In the genomic region with DNA sequence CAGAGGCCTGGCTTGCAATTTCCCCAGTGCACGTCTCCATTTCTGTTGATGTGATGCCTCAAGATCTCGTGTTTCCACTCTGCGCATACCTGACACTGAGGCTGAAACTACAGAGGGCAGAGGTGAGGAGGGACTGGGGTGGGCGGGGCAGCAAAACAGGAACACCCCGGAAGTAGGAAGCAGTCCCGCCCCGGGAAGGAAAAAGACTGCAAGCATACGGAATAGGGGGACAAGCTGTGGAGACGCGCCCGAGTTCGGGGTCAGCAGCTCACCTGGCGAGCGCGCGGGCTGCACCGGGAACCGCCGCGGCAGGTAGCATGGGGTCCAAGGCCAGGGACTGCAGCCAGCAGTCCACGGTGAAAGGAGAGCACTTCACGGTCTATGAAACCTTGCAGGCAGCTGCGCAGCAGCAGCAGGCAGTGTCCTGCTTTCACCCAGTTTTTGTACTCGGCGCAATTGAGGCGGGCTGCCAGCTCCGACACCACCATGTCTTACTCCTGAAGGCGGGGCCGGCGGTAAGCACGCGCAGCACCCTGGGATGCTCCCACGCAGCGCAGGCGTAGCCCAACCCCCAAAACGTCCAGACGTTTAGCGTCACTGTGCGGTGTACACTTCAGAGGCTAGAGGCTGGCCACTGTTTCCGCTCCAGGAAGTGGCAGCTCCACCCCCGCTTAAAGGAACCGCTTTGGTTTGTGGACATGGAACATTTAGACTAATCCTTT, we compare ENCODE assay signal across 8 mouse cellular contexts. TPM values are rescaled to one million over a fixed set of nuclear protein-coding genes. Genes with fewer than 3 reads are reported as not detected.
A peak's percentile ranks its signal among the peaks of the same experiment; 100 is the strongest.
DNase-seq lines count a peak whose midpoint lies in the region; ATAC-seq and TF ChIP-seq lines count a peak whose summit lies in the region.

A gene (minus strand): TSS at position 615 of the 722 bp plus-strand sequence.

- H3K27ac ChIP-seq in forebrain, embryonic 16.5 days (ENCODE audit: low read length): peak within 1 kb of the TSS; percentile 87
- H3K27ac ChIP-seq in layer of hippocampus, adult 2 months: peak within 1 kb of the TSS; percentile 94
- peak within 1 kb of the TSS; percentile 81 for H3K27ac ChIP-seq in lung, embryonic 14.5 days (ENCODE audit: low read depth)
- peak within 1 kb of the TSS; percentile 88 for H3K27ac ChIP-seq in olfactory bulb, adult 2 months (ENCODE audit: insufficient read depth, low read depth, low read length)
- H3K27ac ChIP-seq in thymus, adult 2 months (ENCODE audit: control insufficient read depth, insufficient read depth, low read length): peak within 1 kb of the TSS; percentile 83

- no peaks in the 10 kb centered on the region for H3K27me3 ChIP-seq in G1E (ENCODE audit: insufficient read depth, low read length)
- no peaks in the 10 kb centered on the region for H3K27me3 ChIP-seq in forebrain, embryonic 16.5 days (replicated peaks; ENCODE audit: control insufficient read depth, insufficient read depth, low read length)
- no peaks in the 10 kb centered on the region for H3K27me3 ChIP-seq in lung, embryonic 14.5 days (ENCODE audit: insufficient read depth, low read length)
- no peaks in the 10 kb centered on the region for H3K27me3 ChIP-seq in thymus, adult 2 months (ENCODE audit: control insufficient read depth, insufficient read depth, low read length)

- H3K9me3 ChIP-seq in G1E (replicated peaks): no peaks in the 10 kb centered on the region
- no peaks in the 10 kb centered on the region for H3K9me3 ChIP-seq in forebrain, embryonic 16.5 days (ENCODE audit: control insufficient read depth, low read length)
- no peaks in the 10 kb centered on the region for H3K9me3 ChIP-seq in lung, embryonic 14.5 days (ENCODE audit: low read depth, low read length)

- H3K36me3 ChIP-seq in G1E (replicated peaks): peaks cover 41% of the 10 kb centered on the region
- peaks cover 3% of the 10 kb centered on the region; the same call in 1 of the 2 replicates for H3K36me3 ChIP-seq in forebrain, embryonic 16.5 days (ENCODE audit: control insufficient read depth, insufficient read depth)
- peaks cover 10% of the 10 kb centered on the region; the same call in 1 of the 2 replicates for H3K36me3 ChIP-seq in lung, embryonic 14.5 days (ENCODE audit: insufficient read depth)
- peaks cover 13% of the 10 kb centered on the region; the same call in 1 of the 2 replicates for H3K36me3 ChIP-seq in thymus, adult 2 months (ENCODE audit: control insufficient read depth, insufficient read depth, low read length)

- no peak for TF ChIP-seq CTCF in G1E (IDR thresholded peaks at IDR 0.05; ENCODE audit: low read depth, low read length)
- no peak for TF ChIP-seq CTCF in layer of hippocampus, adult 2 months (conservative IDR thresholded peaks at IDR 0.05)
- no peak for TF ChIP-seq CTCF in lung, embryonic 14.5 days (IDR thresholded peaks at IDR 0.05; ENCODE audit: low read depth)
- TF ChIP-seq CTCF in olfactory bulb, adult 2 months (IDR thresholded peaks at IDR 0.05; ENCODE audit: insufficient read depth, low read depth, low read length): no peak
- TF ChIP-seq CTCF in thymus, adult 2 months (IDR thresholded peaks at IDR 0.05; ENCODE audit: borderline replicate concordance, control insufficient read depth, extremely low read depth, insufficient read depth, low read length, poor library complexity): no peak

- peaks cover 9% of the 10 kb centered on the region; the same call in 1 of the 2 replicates for H3K4me1 ChIP-seq in G1E (ENCODE audit: insufficient read depth, low read depth, low read length)
- H3K4me1 ChIP-seq in forebrain, embryonic 16.5 days (replicated peaks; ENCODE audit: control insufficient read depth, insufficient read depth, low read length): peaks cover 8% of the 10 kb centered on the region
- no peaks in the 10 kb centered on the region for H3K4me1 ChIP-seq in lung, embryonic 14.5 days (ENCODE audit: insufficient read depth)
- no peaks in the 10 kb centered on the region for H3K4me1 ChIP-seq in olfactory bulb, adult 2 months (ENCODE audit: control insufficient read depth, insufficient read depth, low read length)
- H3K4me1 ChIP-seq in thymus, adult 2 months (replicated peaks; ENCODE audit: control insufficient read depth, insufficient read depth, low read length): peaks cover 2% of the 10 kb centered on the region; the same call in 1 of the 2 replicates

- H3K4me2 ChIP-seq in forebrain, embryonic 16.5 days (ENCODE audit: low read length): peak within 1 kb of the TSS; percentile 53
- peak within 1 kb of the TSS; percentile 61 for H3K4me2 ChIP-seq in lung, embryonic 14.5 days

- no peak for TF ChIP-seq POLR2A in olfactory bulb, adult 2 months (IDR thresholded peaks at IDR 0.05; ENCODE audit: insufficient read depth, low read depth, low read length)
- peak; percentile 42 for TF ChIP-seq POLR2A in thymus, adult 2 months (IDR thresholded peaks at IDR 0.05; ENCODE audit: control insufficient read depth, extremely low read depth, insufficient read depth, low read length, poor library complexity)

- H3K4me3 ChIP-seq in G1E (ENCODE audit: low read depth, low read length): peak within 1 kb of the TSS; percentile 91
- peak within 1 kb of the TSS; percentile 71 for H3K4me3 ChIP-seq in forebrain, embryonic 16.5 days (replicated peaks; ENCODE audit: low read length)
- peak within 1 kb of the TSS; percentile 86 for H3K4me3 ChIP-seq in layer of hippocampus, adult 2 months
- peak within 1 kb of the TSS; percentile 61 for H3K4me3 ChIP-seq in lung, embryonic 14.5 days (ENCODE audit: low read depth, low read length)
- H3K4me3 ChIP-seq in olfactory bulb, adult 2 months (ENCODE audit: insufficient read depth, low read depth, low read length): peak within 1 kb of the TSS; percentile 96
- H3K4me3 ChIP-seq in thymus, adult 2 months (ENCODE audit: control insufficient read depth, insufficient read depth, low read length): peak within 1 kb of the TSS; percentile 100

- ATAC-seq in G1E (ENCODE audit: extremely low read depth, insufficient number of reproducible peaks, low FRiP score, poor library complexity, severe bottlenecking): peak; percentile 99
- ATAC-seq in forebrain, embryonic 16.5 days: peak; percentile 100
- ATAC-seq in lung, embryonic 14.5 days (ENCODE audit: insufficient read depth): peak; percentile 100

- peak within 1 kb of the TSS; percentile 70 for H3K9ac ChIP-seq in forebrain, embryonic 16.5 days (replicated peaks; ENCODE audit: low read depth, low read length)
- H3K9ac ChIP-seq in lung, embryonic 14.5 days: peak within 1 kb of the TSS; percentile 66

- intact Hi-C loops in heart, postnatal 36 days (cut with DNase I): loop anchor here (2.0 to 10.0 kb wide), 4 partner anchors 88 to 982 kb away; a partner anchor contains a TSS

- WGBS in forebrain, embryonic 16.5 days: 8% methylated on average over 42 of the region's 42 CpGs
- 6% methylated on average over 42 of the region's 42 CpGs for WGBS in lung, embryonic 14.5 days
- 10% methylated on average over 42 of the region's 42 CpGs for WGBS in olfactory bulb, adult 2 months
- under 1% methylated on average over 42 of the region's 42 CpGs for WGBS in thymus, adult 2 months

- peak; percentile 58 for DNase-seq in G1E (ENCODE audit: low spot score)
- peak; percentile 88 to 92 for DNase-seq in cerebellum, adult 18-20 months
- peak; percentile 84 to 85 for DNase-seq in heart, postnatal 36 days
- DNase-seq in layer of hippocampus, adult 2 months (ENCODE audit: low spot score in 2 of 2): peak; percentile 85 to 93
- DNase-seq in lung, embryonic 14.5 days: peak; percentile 95
- DNase-seq in thymus, adult 2 months: peak; percentile 81

RNA-seq across cellular contexts. Expression of the gene that starts here (rescaled TPM):
- total RNA-seq in G1E (2014; fragmentation: Nextera tagmentation) (55.9 and 62.9 TPM in 2 replicates), G1E (2017) (40.0 and 41.0 TPM in 2 replicates)
- 4.0 and 4.7 TPM in 2 replicates for polyA plus RNA-seq in G1E (2012)
- 31.5 and 34.9 TPM in 2 replicates for polyA plus RNA-seq in forebrain, embryonic 16.5 days (2015; fragmentation: Nextera tagmentation; extraction: Ambion mirVana)
- total RNA-seq in heart, postnatal 36 days (2021): 10 to 100 TPM; 11.8 to 14.5 TPM
- 10 to 100 TPM; 16.2 to 20.8 TPM for total RNA-seq in layer of hippocampus, adult 2 months (2021)
- 45.6 and 49.5 TPM in 2 replicates for polyA plus RNA-seq in lung, embryonic 14.5 days (2014; fragmentation: Nextera tagmentation; extraction: Ambion mirVana)
- not detected in 2 replicates for polyA plus RNA-seq in olfactory bulb, adult 2 months (2012; ENCODE audit: insufficient read depth, insufficient read length, low replicate concordance, missing spikeins)
- polyA plus RNA-seq in thymus, adult 2 months (2012; rRNA removed): 16.8 and 19.7 TPM in 2 replicates

Comparison
In these comparisons a context has a peak if more than half of its experiments do, and no peak if none do; other contexts are left out.
1. Peak in every context shown above with its lines: DNase-seq, ATAC-seq, H3K4me3 ChIP-seq and H3K27ac ChIP-seq.